Mouse (Mus musculus) MEL (cell line): ENCODE data around the gene Ell.

Source experiments
- ELF1 ChIP-seq: IDR thresholded peaks from 2 replicates; pipeline ENCODE4 v1.6.1; 2014; ENCODE audit warnings: low read depth, mild to moderate bottlenecking, inconsistent platforms, low read length, improper control_type of control experiment, moderate library complexity
- RAD21 ChIP-seq: IDR thresholded peaks from 2 replicates; pipeline ENCODE4 v1.6.1; 2011; ENCODE audit warnings: mild to moderate bottlenecking, low read depth, low read length, improper control_type of control experiment

- no peak for TF ChIP-seq ELF1
- no peak for TF ChIP-seq RAD21
These were observed 4.0 kb upstream of the Ell start for GRCm38 (mm10) chr8:70535221-70535620.
